Mouse (Mus musculus): ENCODE measurements around the gene H2-Q7. TPM values are rescaled to one million over a fixed set of nuclear protein-coding genes. Genes with fewer than 3 reads are reported as not detected.
"Not testable (repeated sequence)": the region's sequence is repeated elsewhere in the genome, so short reads cannot be mapped to it uniquely, and the experiment has no call there.

H2-Q7 gene
- polyA plus RNA-seq, 1 experiment from 2014 or later: 1.2 TPM

GRCm38 (mm10) chr17:35424624-35425416 is 14.1 kb upstream of the H2-Q7 start, which contains the start of gene H2-Q6:
H2-Q6 (plus strand) TSS chr17:35424850.
- not testable (repeated sequence) for H3K27me3 ChIP-seq (ENCODE audit: control insufficient read depth, insufficient read depth, low read length); H3K9me3 ChIP-seq (ENCODE audit: control insufficient read depth, low read length); H3K27ac ChIP-seq (replicated peaks); H3K9ac ChIP-seq (ENCODE audit: low read length); H3K36me3 ChIP-seq (ENCODE audit: control insufficient read depth, insufficient read depth, low read length); H3K4me1 ChIP-seq (replicated peaks; ENCODE audit: control insufficient read depth, insufficient read depth)
- peak within 1 kb of the TSS; percentile 35 for H3K4me3 ChIP-seq (ENCODE audit: low read depth, low read length)
- ATAC-seq (ENCODE audit: low FRiP score, low TSS enrichment) (peak; percentile 91), DNase-seq (ENCODE audit: low spot score) (peak; percentile 84)
- 0 out of 2 replicates have a peak, but pooled peaks have one; percentile 3 for TF ChIP-seq CTCF (IDR thresholded peaks at IDR 0.05; ENCODE audit: low read depth)
- H3K4me2 ChIP-seq (replicated peaks; ENCODE audit: low read depth): peak within 1 kb of the TSS; percentile 53
- WGBS: 2% methylated on average over 49 of the region's 66 CpGs

DNA sequence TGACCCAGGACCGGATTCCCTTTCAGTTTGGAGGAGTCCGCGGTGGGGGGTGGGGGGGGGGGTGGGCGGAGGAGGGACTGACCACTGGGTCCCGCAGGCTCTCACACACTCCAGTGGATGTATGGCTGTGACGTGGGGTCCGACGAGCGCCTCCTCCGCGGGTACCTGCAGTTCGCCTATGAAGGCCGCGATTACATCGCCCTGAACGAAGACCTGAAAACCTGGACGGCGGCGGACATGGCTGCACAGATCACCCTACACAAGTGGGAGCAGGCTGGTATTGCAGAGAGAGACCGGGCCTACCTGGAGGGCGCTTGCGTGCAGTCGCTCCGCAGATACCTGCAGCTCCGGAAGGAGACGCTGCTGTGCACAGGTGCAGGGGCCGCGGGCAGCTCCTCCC is 13.5 kb upstream of the H2-Q7 start:
- not testable (repeated sequence) for H3K9ac ChIP-seq (ENCODE audit: low read length); H3K4me1 ChIP-seq (replicated peaks; ENCODE audit: control insufficient read depth, insufficient read depth); H3K27me3 ChIP-seq (ENCODE audit: control insufficient read depth, insufficient read depth, low read length); H3K27ac ChIP-seq (replicated peaks); H3K36me3 ChIP-seq (ENCODE audit: control insufficient read depth, insufficient read depth, low read length); H3K9me3 ChIP-seq (ENCODE audit: control insufficient read depth, low read length)
- Histone ChIP-seq H3K4me2 (replicated peaks; ENCODE audit: low read depth) (peak overlapping the region; percentile 53), H3K4me3 (ENCODE audit: low read depth, low read length) (peak overlapping the region; percentile 35; the same call in 1 of the 2 replicates)
- DNase-seq (ENCODE audit: low spot score): peak; percentile 37
- ATAC-seq (ENCODE audit: low FRiP score, low TSS enrichment): 0 out of 2 replicates have a peak, but pooled peaks have one; percentile 22
- WGBS: 22% methylated on average over 27 of the region's 28 CpGs

DNA sequence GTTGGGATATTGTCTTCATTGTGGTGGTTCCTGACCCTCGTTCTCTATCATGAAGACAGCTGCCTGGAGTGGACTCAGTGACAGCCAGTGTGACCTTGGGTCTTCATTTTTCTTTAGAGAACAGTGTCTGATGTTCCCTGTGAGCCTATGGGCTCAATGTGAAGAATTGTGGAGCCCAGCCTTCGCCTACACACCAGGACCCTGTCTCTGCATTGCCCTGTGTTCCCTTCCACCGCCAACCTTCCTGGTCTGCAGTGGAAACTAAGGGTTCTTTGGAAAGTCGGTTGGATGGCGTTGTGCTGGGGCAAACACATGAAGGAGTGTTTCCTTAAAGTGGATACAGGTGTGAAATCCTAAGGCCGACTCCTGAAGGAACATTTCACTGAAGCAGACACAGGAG is 10.1 kb upstream of the H2-Q7 start:
- H3K9me3 ChIP-seq (ENCODE audit: control insufficient read depth, low read length); H3K4me3 ChIP-seq (ENCODE audit: low read depth, low read length); ATAC-seq (ENCODE audit: low FRiP score, low TSS enrichment); DNase-seq (ENCODE audit: low spot score); H3K36me3 ChIP-seq (ENCODE audit: control insufficient read depth, insufficient read depth, low read length); H3K9ac ChIP-seq (ENCODE audit: low read length); H3K27ac ChIP-seq (replicated peaks); H3K4me2 ChIP-seq (replicated peaks; ENCODE audit: low read depth); H3K4me1 ChIP-seq (replicated peaks; ENCODE audit: control insufficient read depth, insufficient read depth); H3K27me3 ChIP-seq (ENCODE audit: control insufficient read depth, insufficient read depth, low read length): not testable (repeated sequence)
- WGBS: 87% methylated on average over 6 of the region's 6 CpGs

DNA sequence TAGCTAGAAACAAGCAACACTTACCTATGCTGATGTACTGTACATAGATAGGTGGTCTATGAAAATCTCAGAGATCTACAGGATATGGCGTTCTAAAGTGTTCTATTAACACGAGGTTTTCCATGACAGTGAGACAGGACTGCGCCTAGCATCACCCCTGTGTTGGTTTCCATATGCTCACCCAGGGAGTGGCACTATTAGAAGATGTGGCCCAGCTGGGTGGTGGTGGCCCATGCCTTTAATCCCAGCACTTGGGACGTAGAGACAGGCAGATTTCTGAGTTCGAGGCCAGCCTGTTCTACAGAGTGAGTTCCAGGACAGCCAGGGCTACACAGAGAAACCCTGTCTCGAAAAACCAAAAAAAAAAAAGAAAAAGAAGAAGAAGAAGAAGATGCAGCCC is 8.3 kb upstream of the H2-Q7 start:
- not testable (repeated sequence) for ATAC-seq (ENCODE audit: low FRiP score, low TSS enrichment); H3K36me3 ChIP-seq (ENCODE audit: control insufficient read depth, insufficient read depth, low read length); H3K4me2 ChIP-seq (replicated peaks; ENCODE audit: low read depth); H3K9me3 ChIP-seq (ENCODE audit: control insufficient read depth, low read length); DNase-seq (ENCODE audit: low spot score); H3K27me3 ChIP-seq (ENCODE audit: control insufficient read depth, insufficient read depth, low read length); H3K4me3 ChIP-seq (ENCODE audit: low read depth, low read length); H3K27ac ChIP-seq (replicated peaks); H3K9ac ChIP-seq (ENCODE audit: low read length); H3K4me1 ChIP-seq (replicated peaks; ENCODE audit: control insufficient read depth, insufficient read depth)
- 82% methylated on average over 6 of the region's 6 CpGs for WGBS

GRCm38 (mm10) chr17:35432167-35432566 is 6.8 kb upstream of the H2-Q7 start:
- H3K27ac ChIP-seq (replicated peaks); ATAC-seq (ENCODE audit: low FRiP score, low TSS enrichment); H3K9me3 ChIP-seq (ENCODE audit: control insufficient read depth, low read length); DNase-seq (ENCODE audit: low spot score); H3K9ac ChIP-seq (ENCODE audit: low read length); H3K4me3 ChIP-seq (ENCODE audit: low read depth, low read length); H3K4me1 ChIP-seq (replicated peaks; ENCODE audit: control insufficient read depth, insufficient read depth); H3K36me3 ChIP-seq (ENCODE audit: control insufficient read depth, insufficient read depth, low read length); H3K4me2 ChIP-seq (replicated peaks; ENCODE audit: low read depth); H3K27me3 ChIP-seq (ENCODE audit: control insufficient read depth, insufficient read depth, low read length): not testable (repeated sequence)
- 81% methylated on average over 2 of the region's 3 CpGs for WGBS

DNA sequence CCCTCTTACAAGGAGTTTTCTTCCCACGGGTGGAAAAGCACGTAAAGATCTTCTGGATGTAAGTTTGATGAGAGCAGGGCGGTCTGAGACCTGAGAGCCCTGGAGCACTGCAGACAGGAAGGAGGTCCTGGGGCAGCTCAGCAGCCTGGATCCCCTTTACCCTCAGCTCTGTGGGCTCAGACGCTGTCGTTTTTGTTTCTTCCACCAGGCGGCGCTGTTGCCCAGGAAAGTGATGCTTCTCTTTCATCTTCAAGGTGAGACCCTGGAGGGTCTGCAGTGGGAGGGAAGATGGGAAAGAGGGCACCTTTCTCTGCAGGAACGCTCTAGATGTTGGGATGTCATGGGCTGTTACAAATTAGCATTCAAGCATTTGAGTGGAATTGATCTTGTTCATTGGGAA is 4.1 kb upstream of the H2-Q7 start:
- 7% methylated on average over 8 of the region's 8 CpGs for WGBS
- H3K27me3 ChIP-seq (ENCODE audit: control insufficient read depth, insufficient read depth, low read length); H3K9me3 ChIP-seq (ENCODE audit: control insufficient read depth, low read length); ATAC-seq (ENCODE audit: low FRiP score, low TSS enrichment); H3K4me1 ChIP-seq (replicated peaks; ENCODE audit: control insufficient read depth, insufficient read depth); H3K4me2 ChIP-seq (replicated peaks; ENCODE audit: low read depth); H3K4me3 ChIP-seq (ENCODE audit: low read depth, low read length); H3K9ac ChIP-seq (ENCODE audit: low read length); H3K27ac ChIP-seq (replicated peaks); H3K36me3 ChIP-seq (ENCODE audit: control insufficient read depth, insufficient read depth, low read length): not testable (repeated sequence)
- TF ChIP-seq CTCF (IDR thresholded peaks at IDR 0.05; ENCODE audit: low read depth): peak; percentile 73
- DNase-seq (ENCODE audit: low spot score): peak; percentile 51

DNA sequence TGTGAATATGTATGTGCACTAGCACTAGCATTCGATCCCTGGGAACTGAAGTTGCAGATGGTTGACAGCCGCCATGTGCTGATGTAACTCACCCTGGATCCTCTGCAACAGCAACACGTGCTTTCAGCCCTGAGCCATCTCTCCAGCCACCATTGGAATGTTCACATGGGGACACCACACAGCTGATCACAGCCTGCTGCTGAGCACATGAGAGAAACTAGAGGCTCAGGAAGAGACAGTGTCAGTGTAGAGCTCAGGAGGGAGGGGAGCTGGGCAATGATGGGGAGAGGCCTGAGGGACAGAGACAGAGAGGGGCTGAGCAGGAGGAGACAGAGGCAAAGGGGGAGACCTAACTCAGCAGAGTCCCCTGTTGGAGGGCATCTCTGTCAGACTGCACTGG is 3.4 kb upstream of the H2-Q7 start:
- H3K27ac ChIP-seq (replicated peaks); H3K9me3 ChIP-seq (ENCODE audit: control insufficient read depth, low read length); H3K4me3 ChIP-seq (ENCODE audit: low read depth, low read length); H3K4me2 ChIP-seq (replicated peaks; ENCODE audit: low read depth); H3K36me3 ChIP-seq (ENCODE audit: control insufficient read depth, insufficient read depth, low read length); H3K27me3 ChIP-seq (ENCODE audit: control insufficient read depth, insufficient read depth, low read length); H3K9ac ChIP-seq (ENCODE audit: low read length); ATAC-seq (ENCODE audit: low FRiP score, low TSS enrichment); H3K4me1 ChIP-seq (replicated peaks; ENCODE audit: control insufficient read depth, insufficient read depth): not testable (repeated sequence)
- DNase-seq (ENCODE audit: low spot score): peak; percentile 12
- WGBS: 77% methylated on average over 3 of the region's 3 CpGs

DNA sequence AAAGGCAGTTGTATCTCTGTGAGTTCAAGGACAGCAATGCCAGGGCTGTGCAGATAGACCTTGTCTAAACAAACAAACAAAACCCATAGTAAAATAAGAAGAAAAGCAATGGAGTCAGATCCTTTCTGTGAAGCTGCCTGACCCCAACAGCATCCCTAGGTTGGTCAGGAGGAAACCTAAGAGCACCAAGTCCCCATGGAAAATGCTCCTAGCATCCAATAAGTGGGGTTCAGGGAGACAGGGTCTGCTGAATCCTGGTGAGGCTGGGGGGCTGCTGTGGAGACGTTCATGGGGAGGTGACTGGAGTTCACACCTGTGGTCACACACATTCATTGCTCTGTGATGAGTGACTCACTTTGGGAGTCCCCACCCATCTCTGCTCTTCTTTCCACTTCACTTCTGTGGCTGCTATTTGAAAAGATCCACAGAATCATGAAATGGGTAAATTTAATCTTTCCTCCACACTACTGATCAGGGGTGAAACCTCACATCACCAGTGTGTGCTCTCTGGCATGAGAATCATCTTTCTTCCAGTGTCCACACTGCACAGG is 1.5 kb upstream of the H2-Q7 start:
- H3K36me3 ChIP-seq (ENCODE audit: control insufficient read depth, insufficient read depth, low read length); ATAC-seq (ENCODE audit: low FRiP score, low TSS enrichment); H3K27me3 ChIP-seq (ENCODE audit: control insufficient read depth, insufficient read depth, low read length); H3K9me3 ChIP-seq (ENCODE audit: control insufficient read depth, low read length); H3K4me3 ChIP-seq (ENCODE audit: low read depth, low read length); H3K27ac ChIP-seq (replicated peaks); H3K4me2 ChIP-seq (replicated peaks; ENCODE audit: low read depth); H3K4me1 ChIP-seq (replicated peaks; ENCODE audit: control insufficient read depth, insufficient read depth); H3K9ac ChIP-seq (ENCODE audit: low read length); DNase-seq (ENCODE audit: low spot score): not testable (repeated sequence)
- 57% methylated on average over 1 of the region's 1 CpGs for WGBS

GRCm38 (mm10) chr17:35438395-35438794 is 560 bp upstream of the H2-Q7 start:
- H3K4me3 ChIP-seq (ENCODE audit: low read depth, low read length): 0 out of 2 replicates have a peak overlapping the region, but pooled peaks have one; percentile 41
- H3K4me2 ChIP-seq (replicated peaks; ENCODE audit: low read depth); H3K9me3 ChIP-seq (ENCODE audit: control insufficient read depth, low read length); H3K9ac ChIP-seq (ENCODE audit: low read length); H3K27ac ChIP-seq (replicated peaks); H3K27me3 ChIP-seq (ENCODE audit: control insufficient read depth, insufficient read depth, low read length); H3K36me3 ChIP-seq (ENCODE audit: control insufficient read depth, insufficient read depth, low read length); H3K4me1 ChIP-seq (replicated peaks; ENCODE audit: control insufficient read depth, insufficient read depth); DNase-seq (ENCODE audit: low spot score): not testable (repeated sequence)
- ATAC-seq (ENCODE audit: low FRiP score, low TSS enrichment): 0 out of 2 replicates have a peak, but pooled peaks have one; percentile 3
- WGBS: 76% methylated on average over 1 of the region's 3 CpGs
